Mouse (Mus musculus): ENCODE measurements around the gene Rccd1. TPM values are rescaled to one million over a fixed set of nuclear protein-coding genes. Genes with fewer than 3 reads are reported as not detected.

The Rccd1 gene
- polyA plus RNA-seq, 1 experiment from 2014 or later = 7.0 TPM

GRCm38 (mm10) chr7:80352920-80353319 lies 28.7 kb upstream of the Rccd1 start:
- Histone ChIP-seq H3K9ac (ENCODE audit: low read length) (no peak overlapping the region), H3K27ac (ENCODE audit: low read depth, low read length) (no peak overlapping the region), H3K4me1 (ENCODE audit: control insufficient read depth, insufficient read depth, low read length) (no peaks in the 10 kb centered on the region), H3K36me3 (ENCODE audit: control insufficient read depth, insufficient read depth, low read length) (peaks cover 60% of the 10 kb centered on the region), H3K4me3 (ENCODE audit: low read depth, low read length) (no peak overlapping the region), H3K4me2 (ENCODE audit: low read length) (no peak overlapping the region), H3K9me3 (replicated peaks; ENCODE audit: control insufficient read depth, low read length) (no peaks in the 10 kb centered on the region), H3K27me3 (replicated peaks; ENCODE audit: control insufficient read depth, insufficient read depth, low read length) (no peaks in the 10 kb centered on the region)
- DNase-seq (ENCODE audit: low spot score) (no peak), ATAC-seq (no peak)
- 93% methylated on average over 8 of the region's 8 CpGs for WGBS

- WGBS = 91% methylated on average over 2 of the region's 2 CpGs
- Histone ChIP-seq H3K9ac (ENCODE audit: low read length) (no peak overlapping the region), H3K36me3 (ENCODE audit: control insufficient read depth, insufficient read depth, low read length) (peaks cover 45% of the 10 kb centered on the region), H3K27me3 (replicated peaks; ENCODE audit: control insufficient read depth, insufficient read depth, low read length) (no peaks in the 10 kb centered on the region), H3K4me2 (ENCODE audit: low read length) (no peak overlapping the region), H3K27ac (ENCODE audit: low read depth, low read length) (no peak overlapping the region), H3K9me3 (replicated peaks; ENCODE audit: control insufficient read depth, low read length) (no peaks in the 10 kb centered on the region), H3K4me3 (ENCODE audit: low read depth, low read length) (no peak overlapping the region), H3K4me1 (ENCODE audit: control insufficient read depth, insufficient read depth, low read length) (no peaks in the 10 kb centered on the region)
- no peak for ATAC-seq
- DNase-seq (ENCODE audit: low spot score) = no peak
Measured at GRCm38 (mm10) chr7:80350808-80351207, 26.6 kb upstream of the Rccd1 start.

- peaks cover 29% of the 10 kb centered on the region for H3K36me3 ChIP-seq (ENCODE audit: control insufficient read depth, insufficient read depth, low read length)
- H3K9me3 ChIP-seq (replicated peaks; ENCODE audit: control insufficient read depth, low read length) = no peaks in the 10 kb centered on the region
- no peak overlapping the region for H3K4me2 ChIP-seq (ENCODE audit: low read length)
- ATAC-seq (no peak), DNase-seq (ENCODE audit: low spot score) (no peak)
- 72% methylated on average over 13 of the region's 13 CpGs for WGBS
- no peak overlapping the region for H3K4me3 ChIP-seq (ENCODE audit: low read depth, low read length)
- H3K27me3 ChIP-seq (replicated peaks; ENCODE audit: control insufficient read depth, insufficient read depth, low read length) = no peaks in the 10 kb centered on the region
- H3K4me1 ChIP-seq (ENCODE audit: control insufficient read depth, insufficient read depth, low read length) = peaks cover 6% of the 10 kb centered on the region; the same call in 1 of the 2 replicates
- H3K27ac ChIP-seq (ENCODE audit: low read depth, low read length) = no peak overlapping the region
- no peak overlapping the region for H3K9ac ChIP-seq (ENCODE audit: low read length)
Measured at GRCm38 (mm10) chr7:80347670-80348586, 23.7 kb upstream of the Rccd1 start.

GRCm38 (mm10) chr7:80346830-80347229 lies 22.6 kb upstream of the Rccd1 start:
- Histone ChIP-seq H3K36me3 (ENCODE audit: control insufficient read depth, insufficient read depth, low read length) (peaks cover 19% of the 10 kb centered on the region), H3K4me3 (ENCODE audit: low read depth, low read length) (no peak overlapping the region), H3K4me2 (ENCODE audit: low read length) (no peak overlapping the region), H3K9ac (ENCODE audit: low read length) (no peak overlapping the region), H3K9me3 (replicated peaks; ENCODE audit: control insufficient read depth, low read length) (no peaks in the 10 kb centered on the region), H3K27ac (ENCODE audit: low read depth, low read length) (no peak overlapping the region), H3K4me1 (ENCODE audit: control insufficient read depth, insufficient read depth, low read length) (peaks cover 13% of the 10 kb centered on the region), H3K27me3 (replicated peaks; ENCODE audit: control insufficient read depth, insufficient read depth, low read length) (no peaks in the 10 kb centered on the region)
- DNase-seq (ENCODE audit: low spot score) (no peak), ATAC-seq (no peak)
- WGBS = 91% methylated on average over 5 of the region's 5 CpGs

- ATAC-seq = no peak
- no peak overlapping the region for H3K4me2 ChIP-seq (ENCODE audit: low read length)
- no peaks in the 10 kb centered on the region for H3K9me3 ChIP-seq (replicated peaks; ENCODE audit: control insufficient read depth, low read length)
- peaks cover 14% of the 10 kb centered on the region for H3K36me3 ChIP-seq (ENCODE audit: control insufficient read depth, insufficient read depth, low read length)
- no peak overlapping the region for H3K9ac ChIP-seq (ENCODE audit: low read length)
- DNase-seq (ENCODE audit: low spot score) = no peak
- WGBS = 96% methylated on average over 9 of the region's 9 CpGs
- no peak overlapping the region for H3K4me3 ChIP-seq (ENCODE audit: low read depth, low read length)
- no peaks in the 10 kb centered on the region for H3K27me3 ChIP-seq (replicated peaks; ENCODE audit: control insufficient read depth, insufficient read depth, low read length)
- no peak overlapping the region for H3K27ac ChIP-seq (ENCODE audit: low read depth, low read length)
- H3K4me1 ChIP-seq (ENCODE audit: control insufficient read depth, insufficient read depth, low read length) = peaks cover 13% of the 10 kb centered on the region
Measured at GRCm38 (mm10) chr7:80346173-80346572, 21.9 kb upstream of the Rccd1 start.

GRCm38 (mm10) chr7:80343270-80344018 lies 19.2 kb upstream of the Rccd1 start:
- 28% methylated on average over 19 of the region's 19 CpGs for WGBS
- ATAC-seq = no peak; the same call in 1 of the 2 replicates
- no peaks in the 10 kb centered on the region for H3K9me3 ChIP-seq (replicated peaks; ENCODE audit: control insufficient read depth, low read length)

GRCm38 (mm10) chr7:80342858-80343257 lies 18.6 kb upstream of the Rccd1 start, which contains the start of gene Hddc3:
Gene Hddc3 (plus strand): TSS chr7:80343104.
- Histone ChIP-seq H3K9me3 (replicated peaks; ENCODE audit: control insufficient read depth, low read length) (no peaks in the 10 kb centered on the region), H3K27ac (ENCODE audit: low read depth, low read length) (peak within 1 kb of the TSS; percentile 77), H3K4me1 (ENCODE audit: control insufficient read depth, insufficient read depth, low read length) (peaks cover 29% of the 10 kb centered on the region), H3K27me3 (replicated peaks; ENCODE audit: control insufficient read depth, insufficient read depth, low read length) (no peaks in the 10 kb centered on the region), H3K36me3 (ENCODE audit: control insufficient read depth, insufficient read depth, low read length) (0 out of 2 replicates have a peak, but pooled peaks cover under 1% of the 10 kb centered on the region), H3K4me2 (ENCODE audit: low read length) (peak within 1 kb of the TSS; percentile 67), H3K9ac (ENCODE audit: low read length) (peak within 1 kb of the TSS; percentile 78), H3K4me3 (ENCODE audit: low read depth, low read length) (peak within 1 kb of the TSS; percentile 46)
- WGBS = 1% methylated on average over 25 of the region's 25 CpGs
- peak; percentile 98 for DNase-seq (ENCODE audit: low spot score)
- ATAC-seq = peak; percentile 44

More at GRCm38 (mm10) chr7:80343270-80344018, 19.2 kb upstream of the Rccd1 start:
- peaks cover 25% of the 10 kb centered on the region for H3K4me1 ChIP-seq (ENCODE audit: control insufficient read depth, insufficient read depth, low read length)
- H3K9ac ChIP-seq (ENCODE audit: low read length) = peak overlapping the region; percentile 78
- H3K36me3 ChIP-seq (ENCODE audit: control insufficient read depth, insufficient read depth, low read length) = no peaks in the 10 kb centered on the region
- H3K27ac ChIP-seq (ENCODE audit: low read depth, low read length) = peak overlapping the region; percentile 77
- peak overlapping the region; percentile 67 for H3K4me2 ChIP-seq (ENCODE audit: low read length)
- no peaks in the 10 kb centered on the region for H3K27me3 ChIP-seq (replicated peaks; ENCODE audit: control insufficient read depth, insufficient read depth, low read length)
- DNase-seq (ENCODE audit: low spot score) = no peak
- peak overlapping the region; percentile 46 for H3K4me3 ChIP-seq (ENCODE audit: low read depth, low read length)

- Histone ChIP-seq H3K27me3 (replicated peaks; ENCODE audit: control insufficient read depth, insufficient read depth, low read length) (no peaks in the 10 kb centered on the region), H3K4me2 (ENCODE audit: low read length) (no peak overlapping the region), H3K4me3 (ENCODE audit: low read depth, low read length) (no peak overlapping the region), H3K9ac (ENCODE audit: low read length) (no peak overlapping the region), H3K9me3 (replicated peaks; ENCODE audit: control insufficient read depth, low read length) (no peaks in the 10 kb centered on the region), H3K27ac (ENCODE audit: low read depth, low read length) (no peak overlapping the region), H3K4me1 (ENCODE audit: control insufficient read depth, insufficient read depth, low read length) (peaks cover 29% of the 10 kb centered on the region), H3K36me3 (ENCODE audit: control insufficient read depth, insufficient read depth, low read length) (peaks cover 11% of the 10 kb centered on the region)
- DNase-seq (ENCODE audit: low spot score) = no peak
- 74% methylated on average over 7 of the region's 7 CpGs for WGBS
- no peak for ATAC-seq
Measured at GRCm38 (mm10) chr7:80341793-80342192, 17.5 kb upstream of the Rccd1 start.

Data from forebrain, embryonic 14.5 days (tissue).